Mouse (Mus musculus): ENCODE measurements around the gene Ap3b1. TPM values are rescaled to one million over a fixed set of nuclear protein-coding genes. Genes with fewer than 3 reads are reported as not detected.
A peak's percentile ranks its signal among the peaks of the same experiment; 100 is the strongest.
"Not testable (repeated sequence)": the region's sequence is repeated elsewhere in the genome, so short reads cannot be mapped to it uniquely, and the experiment has no call there.

Ap3b1 gene
- total RNA-seq, 2 experiments from 2014 or later: 22.5 to 23.6 TPM

DNA sequence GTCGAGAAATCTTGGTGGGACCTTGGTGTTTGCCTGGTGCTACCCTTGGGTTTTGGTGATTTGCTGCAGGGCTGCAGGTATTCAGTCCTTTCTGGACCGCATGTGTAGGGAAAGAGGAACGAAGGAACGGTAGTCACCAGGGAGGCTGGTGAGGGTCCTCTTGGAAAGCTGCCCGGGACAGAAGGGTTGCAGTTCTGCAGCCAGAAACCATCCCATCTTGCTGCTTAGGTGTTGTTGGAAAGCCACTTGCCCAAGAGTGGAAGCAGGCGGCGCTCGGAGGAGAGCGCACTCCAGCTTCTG, 709 bp upstream of the Ap3b1 start:
- intact Hi-C loops (cut with DNase I): loop anchor here (1.0 kb wide), 1 partner anchor 73 kb away; the partner anchor contains the start of gene Scamp1
- Histone ChIP-seq H3K4me3 (peak overlapping the region; percentile 94), H3K27ac (peak overlapping the region; percentile 90)
- no peak for DNase-seq
- no peak for TF ChIP-seq CTCF (IDR thresholded peaks at IDR 0.05)

DNA sequence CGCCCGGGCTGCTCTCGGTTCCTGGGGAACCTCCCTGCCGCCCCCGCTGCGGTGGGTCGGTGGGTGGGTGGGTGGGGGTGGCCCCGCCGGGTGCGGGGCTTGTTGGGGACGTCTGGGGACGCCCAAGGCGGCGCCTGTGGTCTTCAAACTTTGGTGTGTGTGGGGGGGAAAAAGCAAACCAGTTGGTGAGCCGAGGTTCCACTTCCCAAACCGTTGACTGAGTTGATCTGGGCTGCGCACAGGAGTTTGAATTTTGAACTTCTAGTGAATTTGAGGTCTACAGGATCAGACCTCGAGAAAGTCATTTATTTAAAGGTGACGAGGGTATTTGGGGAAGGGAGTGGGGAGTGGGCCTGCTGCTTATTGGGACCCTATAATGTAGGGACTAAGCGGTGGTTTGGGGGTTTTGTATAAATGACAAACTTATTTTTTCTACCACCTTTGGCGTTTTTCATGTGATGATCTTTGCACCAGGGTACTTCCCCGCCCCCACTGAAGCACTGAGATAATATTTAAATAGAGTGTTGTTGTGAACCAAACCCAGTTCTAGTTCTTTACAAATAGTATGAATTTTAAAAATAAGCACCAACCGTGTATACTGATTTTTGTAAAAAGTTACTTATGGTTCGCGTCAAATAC, 641 bp downstream of the Ap3b1 start:
- intact Hi-C loops (cut with DNase I): no loop called here
- no peak for TF ChIP-seq CTCF (IDR thresholded peaks at IDR 0.05)
- DNase-seq: no peak
- Histone ChIP-seq H3K27ac (peak overlapping the region; percentile 90), H3K4me3 (peak overlapping the region; percentile 94)

DNA sequence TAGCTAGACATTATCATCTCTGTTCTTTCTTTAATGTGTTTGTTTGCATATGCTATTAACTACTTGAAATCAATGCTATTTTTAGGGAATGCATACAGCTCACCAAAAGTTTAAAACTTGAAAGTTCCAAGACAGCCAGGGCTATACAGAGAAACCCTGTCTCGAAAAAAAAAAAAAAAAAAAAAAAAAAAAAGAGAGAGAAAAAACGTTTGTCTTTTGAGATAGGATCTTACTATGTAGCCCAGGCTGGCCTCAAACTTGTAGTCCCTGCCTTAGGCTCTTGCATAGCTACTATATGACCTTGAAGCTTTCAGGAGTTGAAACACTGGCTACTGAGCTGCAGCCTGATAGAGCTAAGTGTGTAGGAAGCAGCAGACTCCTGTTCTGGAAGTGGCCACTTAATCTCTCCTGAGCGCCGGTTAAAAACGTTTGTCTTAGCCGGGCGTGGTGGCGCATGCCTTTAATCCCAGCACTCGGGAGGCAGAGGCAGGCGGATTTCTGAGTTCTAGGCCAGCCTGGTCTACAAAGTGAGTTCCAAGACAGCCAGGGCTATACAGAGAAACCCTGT, 2.3 kb downstream of the Ap3b1 start:
- intact Hi-C loops (cut with DNase I); DNase-seq; H3K4me3 ChIP-seq: not testable (repeated sequence)

DNA sequence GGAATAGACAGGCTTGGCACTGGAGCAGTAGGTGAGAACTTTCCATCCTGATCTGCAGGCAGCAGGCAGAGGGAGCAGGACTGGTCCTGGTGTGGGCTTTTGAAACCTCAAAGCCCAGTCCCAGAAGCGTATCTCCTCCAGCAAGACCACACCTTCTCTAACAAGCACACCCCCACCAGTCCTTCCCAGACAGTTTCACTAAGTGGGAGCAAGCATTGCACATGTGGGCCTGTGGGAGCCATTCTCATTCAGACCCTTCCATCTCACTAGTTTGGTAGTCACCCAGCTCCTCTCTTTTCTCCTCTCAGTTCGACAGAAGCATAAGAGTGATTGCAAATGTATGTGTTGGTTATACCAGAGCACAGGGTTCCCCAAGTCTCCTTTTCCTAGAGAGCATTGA, 5.6 kb downstream of the Ap3b1 start:
- TF ChIP-seq CTCF (IDR thresholded peaks at IDR 0.05): no peak
- no peak for DNase-seq
- Histone ChIP-seq H3K27ac (no peak overlapping the region), H3K4me3 (no peak overlapping the region)
- intact Hi-C loops (cut with DNase I): no loop called here

More for the DNA sequence above, 2.3 kb downstream of the Ap3b1 start:
- not testable (repeated sequence) for H3K27ac ChIP-seq

DNA sequence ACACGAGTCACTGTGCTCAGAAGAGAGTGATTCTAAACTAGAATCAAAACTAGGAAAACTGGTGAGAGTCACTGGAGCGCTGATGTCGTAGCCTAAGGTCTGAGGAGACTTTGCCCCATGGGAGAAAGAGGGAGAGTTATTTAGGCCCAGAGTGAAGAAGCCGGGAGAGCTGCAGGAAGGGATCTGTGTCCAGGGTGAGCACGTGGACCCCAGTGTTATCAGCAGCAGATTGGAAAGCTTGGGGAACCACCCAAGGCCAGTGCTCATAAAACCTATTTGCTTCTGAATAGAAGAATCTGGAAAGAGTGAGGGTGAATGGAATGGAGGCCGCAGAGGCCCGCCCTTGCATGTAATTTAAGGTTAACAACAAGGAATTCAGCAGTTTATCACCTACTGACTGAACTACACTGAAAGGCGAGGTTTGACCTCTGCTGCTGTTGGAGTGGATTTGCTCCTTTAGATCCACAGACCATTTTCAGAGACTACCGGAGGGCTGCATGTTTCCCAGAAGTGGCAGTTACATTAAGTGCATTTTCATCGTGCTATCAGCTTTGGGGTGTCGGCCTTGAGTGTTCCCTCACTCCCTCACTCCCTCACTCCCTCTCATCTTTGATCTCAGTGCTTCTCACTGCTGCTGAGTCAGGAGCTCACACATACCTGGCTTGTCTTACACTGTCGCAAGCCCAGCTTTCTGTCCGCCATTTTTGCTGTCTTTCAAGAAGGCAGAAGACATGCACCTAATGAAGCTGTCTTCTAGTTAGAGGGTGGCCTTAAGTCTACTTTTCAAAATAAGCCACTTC, 6.5 kb downstream of the Ap3b1 start:
- DNase-seq: no peak
- H3K4me3 ChIP-seq: no peak overlapping the region
- TF ChIP-seq CTCF (IDR thresholded peaks at IDR 0.05): no peak
- intact Hi-C loops (cut with DNase I): no loop called here
- no peak overlapping the region for H3K27ac ChIP-seq

DNA sequence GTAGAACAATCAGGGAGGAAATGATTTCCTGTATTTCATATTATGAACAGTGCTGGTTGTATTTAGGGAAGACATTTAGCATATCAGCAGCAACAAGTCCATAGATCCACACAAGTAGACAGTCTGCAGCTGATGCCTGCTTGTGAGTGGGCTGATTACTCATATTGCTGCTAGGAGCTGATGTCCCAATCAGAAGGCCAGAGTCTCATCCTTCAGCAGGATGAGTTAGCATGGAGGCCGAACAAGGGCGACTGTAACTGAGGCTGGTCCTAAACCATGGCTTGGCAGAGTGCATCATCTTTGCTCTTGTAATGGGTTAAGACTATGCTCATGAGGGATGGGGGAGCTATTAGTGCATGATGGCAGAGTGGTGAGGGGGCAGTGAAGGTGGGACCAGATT, 9.1 kb downstream of the Ap3b1 start:
- Histone ChIP-seq H3K27ac (no peak overlapping the region), H3K4me3 (no peak overlapping the region)
- intact Hi-C loops (cut with DNase I): no loop called here
- no peak for DNase-seq
- TF ChIP-seq CTCF (IDR thresholded peaks at IDR 0.05): no peak

DNA sequence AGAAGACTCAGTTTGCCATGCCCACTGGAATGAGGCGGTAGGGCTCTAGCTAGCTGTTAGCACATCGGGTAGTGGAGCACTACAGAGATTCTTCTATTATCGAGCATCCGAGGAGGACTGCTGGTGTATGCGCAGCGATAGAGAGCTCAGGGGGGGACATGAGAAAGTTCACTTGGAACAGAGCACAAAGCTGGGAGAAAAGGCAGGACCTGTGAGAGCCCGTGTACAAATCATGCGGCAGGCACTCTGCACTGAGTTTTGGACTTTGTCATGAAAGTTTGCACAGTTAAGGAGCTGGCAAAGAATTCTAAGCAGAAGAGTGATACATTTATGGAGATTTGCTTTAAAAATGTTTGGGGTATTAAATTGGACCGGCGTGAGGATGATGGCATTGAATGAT, 11.8 kb downstream of the Ap3b1 start:
- H3K27ac ChIP-seq: no peak overlapping the region
- no peak for TF ChIP-seq CTCF (IDR thresholded peaks at IDR 0.05)
- intact Hi-C loops (cut with DNase I): no loop called here
- H3K4me3 ChIP-seq: no peak overlapping the region
- DNase-seq: no peak

DNA sequence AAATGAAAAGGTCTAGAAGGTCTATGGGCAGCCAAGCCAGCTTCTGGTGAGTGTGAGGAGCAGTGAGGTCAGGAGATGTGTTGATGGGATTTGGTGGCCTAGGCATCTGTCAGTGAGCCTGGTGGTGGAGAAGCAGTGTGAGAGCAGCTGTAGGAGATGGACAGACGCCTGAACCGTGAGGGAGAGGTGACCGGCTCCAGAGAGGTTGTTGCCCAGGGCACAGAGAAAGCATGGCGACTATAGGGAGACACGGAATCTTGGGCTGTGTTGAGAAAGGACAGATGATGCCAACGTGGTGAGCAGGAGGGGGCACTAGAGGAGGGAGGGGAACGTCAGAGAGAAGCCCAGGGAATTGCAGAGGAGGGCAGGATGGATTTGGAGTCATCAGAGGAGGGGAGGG, 13.3 kb downstream of the Ap3b1 start:
- intact Hi-C loops (cut with DNase I): no loop called here
- TF ChIP-seq CTCF (IDR thresholded peaks at IDR 0.05): no peak
- H3K27ac ChIP-seq: no peak overlapping the region
- H3K4me3 ChIP-seq: no peak overlapping the region
- DNase-seq: no peak

DNA sequence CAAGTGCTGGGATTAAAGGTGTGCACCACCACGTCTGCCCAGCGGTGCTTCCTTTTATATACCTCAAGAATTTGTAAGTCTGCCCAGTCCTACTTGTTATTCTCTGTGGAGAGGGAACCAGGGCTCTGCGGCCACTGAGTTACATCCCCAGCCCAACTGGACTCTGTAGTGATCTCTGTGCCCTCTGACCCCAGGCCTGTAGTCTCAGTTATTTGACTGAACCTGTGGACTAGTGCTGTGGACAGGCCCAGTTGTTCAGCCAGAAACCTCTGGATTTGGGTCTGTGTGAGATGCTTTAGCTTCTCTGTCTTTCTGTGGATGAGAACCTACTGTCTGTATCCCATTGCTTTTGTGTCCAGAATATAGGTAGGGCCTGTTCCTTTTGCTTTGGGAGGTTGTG, 15.4 kb downstream of the Ap3b1 start:
- no peak for TF ChIP-seq CTCF (IDR thresholded peaks at IDR 0.05)
- DNase-seq: no peak
- intact Hi-C loops (cut with DNase I): no loop called here
- Histone ChIP-seq H3K4me3 (no peak overlapping the region), H3K27ac (no peak overlapping the region)

DNA sequence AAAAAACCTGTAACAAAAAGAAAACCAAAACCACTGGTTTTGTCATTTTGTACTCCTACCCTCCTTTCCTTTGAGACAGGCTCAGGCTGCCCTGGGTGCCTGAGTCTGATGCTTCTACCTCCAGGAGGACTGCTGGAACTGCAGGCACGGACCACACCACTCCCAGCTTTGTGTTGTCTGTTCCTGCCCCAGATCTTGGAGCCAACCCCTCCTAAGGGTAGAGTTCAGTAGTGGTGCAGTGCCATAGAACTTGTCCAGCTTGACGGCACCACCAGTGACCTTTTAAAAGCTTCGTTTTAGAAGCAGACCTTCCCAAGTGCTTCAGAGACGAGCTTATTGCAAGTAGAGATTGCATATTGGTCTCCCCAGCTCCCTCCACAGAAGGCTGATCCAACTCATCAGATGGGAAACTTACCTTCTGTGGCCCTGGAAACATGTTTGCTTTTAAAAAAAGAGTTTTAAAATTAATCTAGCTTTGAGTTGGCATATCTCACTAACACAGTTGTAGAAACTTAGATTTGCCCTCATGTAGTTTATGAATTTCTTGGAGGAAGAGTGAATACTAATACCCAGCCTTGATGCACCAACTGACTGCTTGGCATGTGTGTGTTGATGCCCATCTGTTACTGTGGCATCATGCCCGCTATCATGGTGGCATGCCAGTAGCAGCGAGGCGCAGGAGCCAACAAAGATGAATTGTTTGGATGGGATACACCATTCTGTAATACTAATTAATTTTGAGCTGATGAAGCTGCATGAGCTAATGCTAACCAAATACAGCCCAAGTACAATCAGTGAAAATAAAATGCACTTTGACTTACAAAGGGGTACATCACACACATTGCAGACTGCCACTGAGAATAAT, 17.0 kb downstream of the Ap3b1 start:
- Histone ChIP-seq H3K27ac (no peak overlapping the region), H3K4me3 (no peak overlapping the region)
- DNase-seq: no peak
- no peak for TF ChIP-seq CTCF (IDR thresholded peaks at IDR 0.05)
- intact Hi-C loops (cut with DNase I): no loop called here

DNA sequence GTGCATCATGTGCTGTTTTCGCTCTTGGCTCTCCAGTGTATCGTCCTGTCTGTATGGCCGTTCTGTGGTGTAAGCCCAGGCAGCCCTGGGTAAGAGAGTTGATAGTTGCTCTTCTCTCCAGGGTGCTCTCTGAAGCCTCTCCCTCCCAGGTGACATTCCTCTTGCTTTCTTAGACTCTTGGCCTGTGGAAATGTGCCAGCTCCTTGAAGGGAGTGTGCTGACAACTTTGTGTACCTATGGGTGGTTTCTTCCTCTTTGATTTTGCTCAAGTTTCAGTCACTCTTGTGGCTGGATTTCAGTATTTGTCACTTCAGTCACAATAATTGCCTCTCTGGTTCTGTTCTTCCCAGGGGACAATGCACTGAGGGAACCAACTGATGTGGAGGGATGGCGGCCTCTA, 20.2 kb downstream of the Ap3b1 start:
- no peak for TF ChIP-seq CTCF (IDR thresholded peaks at IDR 0.05)
- DNase-seq: no peak
- no peak overlapping the region for H3K4me3 ChIP-seq
- intact Hi-C loops (cut with DNase I): no loop called here
- H3K27ac ChIP-seq: no peak overlapping the region

DNA sequence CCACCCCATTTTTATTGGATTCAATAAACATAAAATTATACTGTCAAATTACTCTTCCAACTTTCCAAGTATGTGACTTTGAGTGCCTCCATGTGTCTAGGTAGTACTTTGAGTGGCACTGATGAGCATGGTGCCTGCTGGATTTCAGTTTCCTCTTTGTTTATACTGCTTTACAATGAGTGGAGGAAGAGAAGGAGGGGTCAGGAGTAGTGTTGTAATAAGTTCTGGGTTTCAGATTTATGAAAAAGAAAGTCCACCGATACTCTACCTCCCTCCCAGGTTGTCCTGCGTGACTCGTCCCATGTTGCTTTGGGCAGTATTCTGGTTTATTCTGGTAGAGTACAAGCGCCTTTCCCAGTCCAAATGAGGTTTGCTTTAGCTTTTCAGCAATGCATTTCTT, 22.7 kb downstream of the Ap3b1 start:
- no peak for DNase-seq
- intact Hi-C loops (cut with DNase I): loop anchor here (5.0 to 10.0 kb wide), 2 partner anchors 63 to 561 kb away; no protein-coding TSS in a partner anchor
- TF ChIP-seq CTCF (IDR thresholded peaks at IDR 0.05): no peak
- Histone ChIP-seq H3K4me3 (no peak overlapping the region; the same call in 1 of the 2 replicates), H3K27ac (0 out of 2 replicates have a peak overlapping the region, but pooled peaks have one; percentile 78)
